Mouse (Mus musculus): ENCODE measurements around the gene Hhatl. TPM values are rescaled to one million over a fixed set of nuclear protein-coding genes. Genes with fewer than 3 reads are reported as not detected.

Hhatl gene
- under 1 TPM in 1 of 2 experiments, not detected in 1; 0.86 TPM for polyA plus RNA-seq (2017; shearing (Covaris generic))

GRCm38 (mm10) chr9:121791757-121792521 is at the start of gene Hhatl:
TSS of gene Hhatl (minus strand) at chr9:121792507.

GRCm38 (mm10) chr9:121838829-121839621 is 46.7 kb upstream of the Hhatl start, which contains the start of gene Ccdc13:
TSS of gene Ccdc13 (minus strand) at chr9:121839461.

GRCm38 (mm10) chr9:121777484-121778065 is 14.7 kb downstream of the Hhatl start, which contains the start of gene Klhl40:
TSS of gene Klhl40 (plus strand) at chr9:121777607.

GRCm38 (mm10) chr9:121759091-121760081 is 32.9 kb downstream of the Hhatl start, which contains the start of gene Zfp651:
TSS of gene Zfp651 (plus strand) at chr9:121759330.

Other genes starting within 250 kb of the Hhatl start
- not detected for gene Lyzl4, start 150.4 kb downstream of the Hhatl start, polyA plus RNA-seq (2017; shearing (Covaris generic))
- 10 to 100 TPM in 1 of 2 experiments, 1 to 10 TPM in 1; 4.6 to 17.7 TPM for gene Vipr1, start 149.8 kb downstream of the Hhatl start, polyA plus RNA-seq (2017; shearing (Covaris generic))
- 10 to 100 TPM; 18.9 to 27.5 TPM for gene Sec22c, start 87.0 kb downstream of the Hhatl start, polyA plus RNA-seq (2017; shearing (Covaris generic))
- 10 to 100 TPM; 25.5 to 30.2 TPM for gene Ss18l2, start 82.2 kb downstream of the Hhatl start, polyA plus RNA-seq (2017; shearing (Covaris generic))
- gene Nktr, start 73.3 kb downstream of the Hhatl start, polyA plus RNA-seq (2017; shearing (Covaris generic)): 100 to 1,000 TPM; 110 to 125 TPM
- under 1 TPM; 0.51 to 0.54 TPM for gene Zfp651, start 33.2 kb downstream of the Hhatl start, polyA plus RNA-seq (2017; shearing (Covaris generic))
- gene Klhl40, start 14.9 kb downstream of the Hhatl start, polyA plus RNA-seq (2017; shearing (Covaris generic)): not detected
- under 1 TPM in 1 of 2 experiments, not detected in 1; 0.27 TPM for gene Ccdc13, start 47.0 kb upstream of the Hhatl start, polyA plus RNA-seq (2017; shearing (Covaris generic))
- 100 to 1,000 TPM; 101 to 111 TPM for gene Higd1a, start 65.9 kb upstream of the Hhatl start, polyA plus RNA-seq (2017; shearing (Covaris generic))
- gene Ackr2, start 105.8 kb upstream of the Hhatl start, polyA plus RNA-seq (2017; shearing (Covaris generic)): not detected
- under 1 TPM in 1 of 2 experiments, not detected in 1; 0.26 TPM for gene Cyp8b1, start 123.8 kb upstream of the Hhatl start, polyA plus RNA-seq (2017; shearing (Covaris generic))
- gene Fam198a, start 158.5 kb upstream of the Hhatl start, polyA plus RNA-seq (2017; shearing (Covaris generic)): under 1 TPM in 1 of 2 experiments, not detected in 1; 0.47 TPM
- not detected for gene Pomgnt2, start 204.6 kb upstream of the Hhatl start, polyA plus RNA-seq (2017; shearing (Covaris generic))